Mouse (Mus musculus) megakaryocyte-erythroid progenitor cell, adult 5-6 weeks (primary cell): Measurements from ENCODE around the gene Higd1c. TPM values are rescaled to one million over a fixed set of nuclear protein-coding genes. Genes with fewer than 3 reads are reported as not detected.
A peak's percentile ranks its signal among the peaks of the same experiment; 100 is the strongest.
"Not testable (repeated sequence)": the region's sequence is repeated elsewhere in the genome, so short reads cannot be mapped to it uniquely, and the experiment has no call there.

ENCODE experiments used
- ATAC-seq: replicated peaks from 2 replicates; pipeline ENCODE4 v1.8.0; 2016; ENCODE audit warnings: mild to moderate bottlenecking, inconsistent platforms; ENCODE audit not compliant: severe bottlenecking, poor library complexity, low FRiP score, low TSS enrichment
- total RNA-seq, 2 experiments: library from RNA; stranded (forward) in 1 of 2; stranded (reverse) in 1 of 2; fragments of 200-1000, 215-1000 nt in 1 of 2; fragments of >200 nt in 1 of 2; fragmentation: Nextera tagmentation in 1 of 2; gene quantifications; 2 replicates each; pipeline ENCODE4 v1.2.3; 2014 to 2017

Higd1c gene
- total RNA-seq (2014; fragmentation: Nextera tagmentation) (not detected in 2 replicates), total RNA-seq (2017) (not detected in 2 replicates)

DNA sequence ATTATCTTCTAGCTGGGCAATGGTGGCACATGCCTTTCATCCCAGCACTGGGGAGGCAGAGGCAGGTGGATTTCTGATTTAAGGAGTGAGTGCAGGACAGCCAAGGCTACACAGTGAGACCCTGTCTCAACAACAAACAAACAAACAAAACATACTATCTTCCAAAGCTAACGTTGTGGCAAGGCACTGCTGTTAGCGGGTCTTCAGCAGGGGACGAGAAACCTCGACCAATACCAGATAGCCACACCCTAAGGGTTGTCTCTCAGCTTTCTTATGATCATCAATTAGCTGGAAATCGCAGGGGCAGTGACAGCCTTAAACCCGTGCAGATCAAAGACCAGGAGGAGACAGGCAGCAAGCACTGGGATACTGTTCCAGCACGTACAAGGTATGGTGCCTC lies at the start of gene Higd1c:
Gene Higd1c, plus strand, starts transcription at position 301 of the 400 bp plus-strand sequence.
- ATAC-seq = no peak

DNA sequence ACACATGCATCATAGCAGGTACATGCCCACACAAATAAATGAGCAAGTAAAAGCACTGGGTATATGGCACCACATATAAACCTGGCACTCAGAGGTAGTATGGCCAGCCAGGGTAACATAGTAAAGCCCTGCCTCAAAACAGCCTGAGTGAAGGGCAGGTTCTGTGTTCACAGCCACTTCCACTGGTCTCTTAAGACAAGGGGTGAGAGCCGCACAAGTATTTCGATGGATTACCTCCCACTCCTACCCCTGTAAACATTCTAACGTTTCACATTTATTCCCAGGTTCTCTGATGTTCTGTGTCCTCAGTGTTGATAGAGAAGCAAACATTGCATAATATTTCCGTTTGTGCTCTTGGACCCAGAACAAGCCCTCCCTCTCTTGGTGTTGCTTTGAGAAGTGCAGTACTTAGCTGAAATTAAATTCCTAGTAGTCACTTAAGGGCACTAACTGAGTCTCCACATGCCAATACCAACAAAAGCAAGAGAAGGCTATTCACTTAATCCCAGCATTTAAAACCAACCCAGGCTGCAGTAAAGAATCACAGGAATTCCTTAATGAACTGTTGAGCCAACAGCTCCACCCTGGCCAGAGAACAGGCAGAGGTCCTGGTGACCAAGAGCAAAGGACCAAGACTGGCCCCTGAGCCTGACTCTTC lies 46.2 kb upstream of the Higd1c start:
- ATAC-seq = not testable (repeated sequence)

DNA sequence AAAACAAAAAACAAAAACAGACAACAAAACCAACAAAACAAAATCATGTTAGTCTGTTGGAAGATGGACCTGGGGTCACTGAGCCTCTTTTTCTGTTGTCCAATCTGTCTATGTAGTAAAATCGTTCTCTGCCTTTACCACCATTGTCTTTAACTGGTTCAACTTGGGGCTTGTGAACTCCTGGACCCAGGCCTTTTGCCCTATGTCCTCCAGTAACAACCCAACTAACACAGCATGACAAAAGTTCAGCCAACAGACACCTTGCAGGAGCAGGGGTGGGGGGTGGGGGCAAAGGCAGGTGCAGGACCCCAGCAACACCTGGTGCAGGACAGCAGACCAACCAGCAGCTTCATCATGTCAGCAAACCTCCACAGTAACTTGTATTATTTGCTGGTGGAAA lies 44.5 kb upstream of the Higd1c start:
- ATAC-seq = no peak

DNA sequence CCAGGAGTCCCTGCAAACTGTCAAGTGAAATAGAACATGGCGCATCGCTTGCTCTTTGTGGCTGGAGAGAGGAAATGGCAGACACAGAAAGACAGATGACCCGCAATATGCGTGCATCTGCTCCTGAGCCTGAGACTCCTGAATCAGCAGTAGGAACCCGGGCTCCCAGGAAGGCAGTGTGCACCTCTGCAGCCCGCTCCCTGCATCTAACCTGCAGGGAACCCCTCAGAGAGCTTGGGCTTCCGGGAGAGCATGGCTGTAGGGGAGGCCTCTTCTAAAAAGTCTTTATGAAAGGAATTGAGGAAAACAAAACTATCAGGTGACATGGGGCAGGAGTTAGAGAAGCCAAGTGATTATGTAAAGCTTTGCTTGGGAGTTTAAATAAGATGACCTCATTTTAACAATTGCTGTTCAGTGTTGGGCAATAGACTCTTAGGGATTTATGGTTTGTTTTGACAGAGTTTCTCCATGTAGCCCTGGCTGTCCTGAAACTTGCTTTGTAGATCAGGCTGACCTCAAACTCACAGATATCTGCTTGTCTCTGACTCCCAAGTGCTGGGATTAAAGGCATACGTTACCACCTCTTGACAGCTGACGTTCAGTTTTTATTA lies 43.9 kb upstream of the Higd1c start:
- ATAC-seq = no peak

DNA sequence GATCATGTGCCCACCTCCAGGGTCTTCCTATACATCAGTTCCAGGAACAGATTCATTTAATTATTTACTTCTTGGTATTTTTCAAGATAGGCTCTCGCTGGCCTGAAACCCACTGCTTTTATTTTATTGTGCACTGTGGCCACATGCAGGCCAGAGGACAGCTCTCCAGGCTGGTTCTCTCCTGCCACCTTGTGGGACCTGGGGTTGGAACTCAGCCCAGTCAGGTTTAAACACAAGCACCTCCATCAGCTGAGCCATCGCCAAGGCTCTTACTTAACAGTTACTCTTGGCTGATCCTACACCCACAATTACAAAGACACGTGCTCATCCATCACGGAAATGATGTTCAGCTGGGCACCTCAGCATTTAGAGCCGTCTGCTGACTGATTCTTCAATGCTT lies 43.2 kb upstream of the Higd1c start:
- ATAC-seq = no peak

DNA sequence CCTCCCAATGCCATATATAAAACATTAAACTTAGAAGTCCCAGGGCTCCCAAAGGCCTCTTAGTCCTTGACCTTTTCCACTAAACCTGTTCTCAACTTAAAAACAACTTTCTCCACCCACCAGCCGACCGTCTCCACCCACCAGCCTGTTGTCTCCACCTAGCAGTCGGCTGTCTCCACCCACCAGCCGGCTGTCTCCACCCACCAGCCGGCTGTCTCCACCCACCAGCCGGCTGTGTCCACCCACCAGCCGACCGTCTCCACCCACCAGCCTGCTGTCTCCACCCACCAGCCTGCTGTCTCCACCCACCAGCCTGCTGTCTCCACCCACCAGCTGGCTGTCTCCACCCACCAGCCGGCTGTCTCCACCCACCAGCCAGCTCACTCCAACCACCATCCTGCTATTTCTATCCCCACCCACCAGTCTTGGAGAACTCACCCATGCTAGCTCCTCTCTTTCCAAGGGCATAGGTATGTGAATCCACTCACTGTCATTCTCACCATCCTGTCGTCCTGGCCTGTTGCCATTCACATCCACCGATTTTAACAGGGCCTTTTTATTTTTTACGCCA lies 40.2 kb upstream of the Higd1c start:
- ATAC-seq = peak; percentile 97

DNA sequence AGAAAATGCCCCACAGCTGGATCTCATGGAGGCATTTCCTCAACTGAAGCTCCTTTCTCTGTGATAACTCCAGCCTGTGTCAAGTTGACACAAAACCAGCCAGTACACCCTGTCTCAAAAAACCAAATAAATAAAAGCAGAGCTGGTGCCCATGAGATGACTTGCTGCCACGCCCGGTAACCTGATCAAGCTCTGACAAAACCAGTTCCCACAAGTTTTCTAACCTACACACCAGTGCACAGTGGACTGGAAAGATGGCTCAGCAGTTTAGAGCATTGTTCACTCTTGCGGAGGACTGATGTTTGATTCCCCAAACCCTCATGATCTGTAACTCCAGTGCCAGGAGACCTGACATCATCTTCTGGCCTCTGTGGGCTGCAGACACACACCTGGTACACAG lies 39.1 kb upstream of the Higd1c start:
- ATAC-seq = no peak

DNA sequence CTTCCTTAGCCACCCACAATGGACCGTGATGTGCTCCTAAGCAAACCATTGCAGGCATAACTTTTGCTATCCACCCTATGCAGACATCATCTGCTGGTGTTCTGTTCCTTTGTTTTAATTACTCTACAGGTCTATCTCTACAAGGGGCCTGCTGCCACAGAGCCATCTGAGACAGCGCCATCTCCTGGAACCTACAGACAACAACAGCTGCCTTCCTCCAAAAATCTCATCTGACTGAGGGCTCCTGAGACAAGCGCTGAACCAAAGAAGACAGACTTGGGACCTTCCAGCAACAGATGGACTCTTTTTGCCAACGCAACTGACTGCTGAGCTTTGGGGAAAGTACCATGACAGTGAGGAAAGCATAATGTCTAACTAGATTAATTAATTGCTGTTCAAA lies 36.3 kb upstream of the Higd1c start:
- ATAC-seq = not testable (repeated sequence)

DNA sequence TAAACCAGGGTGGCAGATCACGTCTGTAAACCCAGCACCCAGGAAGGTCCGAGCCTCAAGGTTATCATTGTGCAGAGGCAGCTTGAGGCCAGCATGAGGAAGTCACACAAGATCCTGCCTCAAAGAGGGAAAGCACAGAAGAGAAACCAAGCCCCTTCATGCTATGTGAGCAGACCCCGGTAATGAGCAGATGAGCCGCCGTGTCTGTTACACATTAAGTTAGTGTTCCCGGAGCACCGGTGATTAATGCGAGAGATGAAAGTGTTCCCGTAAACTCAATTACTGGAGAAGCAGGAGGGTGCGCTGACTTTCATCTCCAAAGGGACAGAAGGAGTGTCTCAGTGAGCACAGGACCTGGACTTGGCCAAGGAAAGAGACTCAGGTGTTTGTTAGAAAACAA lies 35.0 kb upstream of the Higd1c start:
- not testable (repeated sequence) for ATAC-seq

DNA sequence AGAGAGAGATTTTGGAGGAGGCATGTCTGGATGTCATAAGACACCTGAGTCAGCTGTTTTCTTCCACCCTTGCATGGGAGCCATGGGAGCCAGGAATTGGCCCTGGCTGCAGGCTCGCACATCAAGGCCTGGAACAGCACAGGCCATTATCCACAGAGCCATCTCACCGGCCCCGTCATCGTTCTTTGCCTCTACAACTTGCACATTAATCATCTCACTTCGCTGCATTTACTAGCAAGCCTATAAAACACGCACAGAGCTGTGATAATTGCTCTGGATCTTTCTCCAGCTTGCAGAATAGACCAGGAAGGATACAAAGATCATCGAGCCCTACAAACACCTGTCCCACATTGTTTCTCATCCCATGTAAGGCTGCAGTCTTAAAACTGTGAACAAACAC lies 33.6 kb upstream of the Higd1c start:
- no peak for ATAC-seq

DNA sequence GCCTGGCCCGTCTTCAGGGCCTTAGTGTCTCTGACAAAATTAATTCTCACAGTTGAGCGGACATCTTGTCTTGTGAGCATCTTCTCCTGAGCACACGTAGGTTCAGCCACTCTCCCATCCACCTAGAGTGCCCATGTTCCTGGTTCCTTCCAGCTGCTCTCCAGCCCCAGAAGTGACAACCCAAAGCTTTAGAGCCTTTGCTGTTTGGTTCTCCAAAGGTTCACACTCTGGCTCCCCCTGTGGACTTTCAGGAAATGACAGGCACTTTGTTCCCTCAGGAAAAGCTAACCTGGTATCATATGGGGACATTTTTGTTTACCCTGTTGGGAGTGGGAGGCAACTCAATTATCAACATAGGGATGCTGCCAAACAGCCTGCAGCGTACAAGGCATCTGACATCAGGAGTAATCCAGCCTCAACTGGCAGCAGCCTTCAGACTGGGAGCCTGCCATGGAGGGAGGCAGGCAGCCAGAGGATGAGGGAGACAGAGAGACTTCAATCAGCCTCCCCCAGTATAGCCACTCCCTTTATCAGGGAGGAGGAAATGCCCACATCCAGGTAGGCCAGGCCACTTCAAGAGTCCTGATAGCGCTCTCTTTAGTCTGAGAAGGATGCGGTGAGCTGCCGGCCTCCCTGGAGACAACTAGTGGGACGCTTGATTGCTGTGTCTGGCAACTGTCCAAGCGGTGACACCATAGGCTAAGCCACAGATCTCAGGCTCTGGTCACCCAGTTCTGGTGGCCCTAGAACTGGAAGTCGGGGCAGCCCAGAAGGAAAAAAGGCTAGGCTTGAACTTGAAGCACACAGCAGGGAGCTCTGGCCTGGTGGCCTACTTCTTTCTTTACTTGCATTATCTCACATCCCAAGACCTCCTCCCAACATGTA lies 32.0 kb upstream of the Higd1c start:
- ATAC-seq = peak; percentile 81

DNA sequence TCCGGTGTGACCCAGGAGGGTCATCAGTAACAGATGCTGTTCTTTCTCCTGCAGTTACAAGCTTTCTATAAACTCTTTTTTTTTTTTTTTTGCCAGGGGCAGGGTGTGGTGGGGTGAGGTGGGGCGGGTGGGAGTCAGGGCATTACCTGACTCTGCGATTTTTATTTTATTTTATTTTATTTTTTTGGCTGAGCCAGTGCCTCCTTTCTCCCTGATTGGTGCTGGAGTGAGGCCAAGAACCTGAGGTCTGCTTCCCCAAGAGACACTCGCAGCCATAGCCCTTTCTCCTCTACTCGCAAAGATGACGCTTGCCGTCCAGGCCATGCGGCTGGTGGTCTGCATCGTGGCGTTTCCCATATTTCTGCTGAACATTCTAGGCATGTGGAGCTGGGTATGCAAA lies 29.7 kb upstream of the Higd1c start, which contains the start of gene Mettl7a3:
Gene Mettl7a3, plus strand, starts transcription at position 301 of the 400 bp plus-strand sequence.
- ATAC-seq = no peak

DNA sequence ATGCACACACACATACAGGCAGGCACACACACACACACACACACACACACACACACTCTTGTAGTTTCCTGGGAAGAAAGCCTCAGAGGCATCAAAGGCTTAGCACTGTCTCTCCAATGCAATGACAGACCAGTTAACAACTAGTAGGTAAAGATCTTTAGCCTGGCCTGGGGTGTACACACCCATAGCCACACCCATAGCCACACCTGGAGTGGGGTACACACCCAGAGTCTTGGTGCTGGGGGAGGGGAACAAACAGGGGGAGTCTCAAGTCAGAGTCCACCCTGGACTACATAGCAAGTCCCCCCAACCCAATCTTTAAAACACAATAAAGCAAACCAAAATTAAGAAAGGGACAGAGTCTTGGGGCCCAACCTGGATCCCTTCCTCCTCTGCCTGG lies 27.0 kb upstream of the Higd1c start:
- ATAC-seq = 0 out of 2 replicates have a peak, but pooled peaks have one; percentile 8

DNA sequence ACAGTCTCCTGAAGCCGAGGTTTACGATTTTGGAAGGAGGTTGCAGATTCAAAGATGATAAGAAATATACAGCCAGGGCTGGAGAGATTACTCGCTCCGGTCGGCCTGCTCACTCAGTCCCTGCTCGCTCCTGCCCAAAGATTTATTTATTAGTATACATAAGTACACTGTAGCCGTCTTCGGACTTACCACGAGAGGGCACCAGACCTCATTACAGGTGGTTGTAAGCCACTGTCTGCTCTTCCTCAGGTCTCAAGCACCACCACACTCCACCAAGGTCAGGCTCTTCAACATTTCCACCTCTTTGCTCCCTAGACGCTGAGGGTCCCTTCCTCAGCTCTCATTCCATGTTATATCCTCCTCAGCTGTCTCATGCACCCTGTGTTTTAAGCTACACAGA lies 26.5 kb upstream of the Higd1c start:
- ATAC-seq = peak; percentile 79

DNA sequence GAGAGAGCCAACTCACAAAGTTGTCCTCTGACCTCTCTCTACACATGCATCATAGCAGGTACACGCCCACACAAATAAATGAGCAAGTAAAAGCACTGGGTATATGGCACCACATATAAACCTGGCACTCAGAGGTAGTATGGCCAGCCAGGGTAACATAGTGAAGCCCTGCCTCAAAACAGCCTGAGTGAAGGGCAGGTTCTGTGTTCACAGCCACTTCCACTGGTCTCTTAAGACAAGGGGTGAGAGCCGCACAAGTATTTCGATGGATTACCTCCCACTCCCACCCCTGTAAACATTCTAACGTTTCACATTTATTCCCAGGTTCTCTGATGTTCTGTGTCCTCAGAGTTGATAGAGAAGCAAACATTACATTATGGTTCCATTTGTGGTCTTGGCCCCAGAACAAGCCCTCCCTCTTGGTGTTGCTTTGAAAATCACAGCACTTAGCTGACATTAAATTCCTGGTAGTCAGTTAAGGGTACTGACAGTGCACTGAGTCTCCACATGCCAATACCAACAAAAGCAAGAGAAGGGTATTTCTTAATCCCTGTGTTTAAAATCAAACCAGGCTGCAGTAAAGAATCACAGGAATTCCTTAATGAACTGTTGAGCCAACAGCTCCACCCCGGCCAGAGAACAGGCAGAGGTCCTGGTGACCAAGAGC lies 22.9 kb upstream of the Higd1c start:
- not testable (repeated sequence) for ATAC-seq

DNA sequence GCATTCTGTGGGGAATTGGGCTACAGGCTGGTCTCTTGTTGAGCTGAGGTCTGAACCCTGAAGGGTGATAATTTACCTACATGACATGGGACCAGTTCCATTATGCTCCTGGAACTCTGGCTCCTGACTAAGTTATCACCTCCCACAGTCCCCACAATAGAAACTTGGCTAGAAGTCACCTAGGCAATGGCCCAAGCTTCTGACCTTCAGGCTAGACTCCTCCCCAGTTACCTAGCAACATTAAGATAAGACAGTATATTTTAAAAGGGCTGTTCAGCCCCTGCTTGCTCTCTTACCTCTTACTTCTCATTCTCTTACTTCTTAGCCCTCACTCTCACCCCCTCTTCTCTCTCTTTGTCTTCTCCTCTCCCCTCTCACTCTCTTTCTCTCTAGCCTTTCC lies 18.9 kb upstream of the Higd1c start:
- no peak for ATAC-seq

DNA sequence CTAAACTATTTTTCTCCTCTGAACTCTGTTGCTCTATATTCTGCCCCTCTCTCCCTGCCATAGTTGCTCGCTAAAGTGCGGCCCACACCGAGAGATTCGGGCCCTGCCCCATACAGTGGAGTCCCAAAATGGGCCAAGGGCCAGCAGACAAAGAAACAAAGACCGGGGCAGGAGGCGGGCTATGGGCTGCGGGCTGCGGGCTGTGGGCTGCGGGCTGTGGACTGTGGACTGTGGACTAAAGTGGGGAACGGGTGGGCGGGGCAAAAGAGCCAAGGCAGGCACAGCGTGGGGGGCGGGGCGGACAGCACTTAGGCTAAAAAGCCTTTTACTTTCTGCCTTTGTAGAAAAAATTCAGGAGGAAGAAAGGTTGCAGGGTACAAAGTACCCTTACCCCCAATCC lies 17.6 kb upstream of the Higd1c start:
- no peak for ATAC-seq

DNA sequence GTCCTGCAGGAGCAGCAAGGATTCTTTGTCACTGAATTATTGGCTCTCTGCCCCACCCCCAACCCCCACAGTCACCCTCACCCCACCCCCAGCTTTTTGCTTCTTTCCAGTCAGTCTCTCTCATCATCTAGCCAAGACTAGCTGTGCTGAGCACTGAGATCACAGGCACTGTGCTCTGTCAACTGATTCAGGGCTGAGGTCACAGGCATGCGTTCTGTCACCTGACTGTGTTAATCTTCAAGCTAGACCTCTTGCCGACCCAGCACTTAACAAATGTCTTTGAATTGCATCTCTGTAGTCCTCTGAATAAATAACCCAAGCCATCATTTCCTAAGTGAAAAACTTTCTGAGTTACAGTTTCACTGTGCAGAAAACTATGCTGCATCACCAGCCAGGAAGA lies 14.8 kb upstream of the Higd1c start:
- ATAC-seq = no peak

DNA sequence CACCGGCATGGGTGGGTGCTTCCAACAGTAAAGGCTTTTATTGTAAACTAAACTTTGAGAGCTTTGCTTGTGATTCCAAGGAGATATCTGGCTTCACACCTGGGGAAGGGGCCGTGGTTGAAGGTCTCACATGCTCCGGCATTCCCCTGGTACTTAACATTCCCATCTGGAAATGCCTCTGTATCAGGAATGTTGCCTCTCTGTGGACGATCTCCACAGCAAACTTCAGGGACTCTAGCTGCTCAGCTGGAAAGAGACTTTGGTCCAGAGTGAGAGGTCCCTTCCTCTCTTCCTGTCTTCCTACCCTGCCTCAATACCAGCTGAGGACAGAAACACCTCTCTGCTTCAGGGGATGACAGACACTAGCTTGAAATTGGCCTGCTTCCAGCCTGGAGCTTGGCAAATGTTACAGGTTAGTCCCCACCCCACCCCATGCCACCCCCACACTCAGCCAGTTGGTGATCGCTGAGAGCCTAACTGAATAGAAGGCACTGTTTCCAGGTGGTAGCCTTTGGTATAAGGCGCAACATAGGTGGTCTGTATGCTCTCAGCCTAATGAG lies 12.8 kb upstream of the Higd1c start:
- no peak for ATAC-seq
